Mouse (Mus musculus) cerebellum, adult 9-11 months (tissue): ENCODE data around the gene Ago3.

Experiments
- DNase-seq: peaks from one replicate; pipeline ENCODE4 v3.0.0; 2022

Gene Ago3

DNA sequence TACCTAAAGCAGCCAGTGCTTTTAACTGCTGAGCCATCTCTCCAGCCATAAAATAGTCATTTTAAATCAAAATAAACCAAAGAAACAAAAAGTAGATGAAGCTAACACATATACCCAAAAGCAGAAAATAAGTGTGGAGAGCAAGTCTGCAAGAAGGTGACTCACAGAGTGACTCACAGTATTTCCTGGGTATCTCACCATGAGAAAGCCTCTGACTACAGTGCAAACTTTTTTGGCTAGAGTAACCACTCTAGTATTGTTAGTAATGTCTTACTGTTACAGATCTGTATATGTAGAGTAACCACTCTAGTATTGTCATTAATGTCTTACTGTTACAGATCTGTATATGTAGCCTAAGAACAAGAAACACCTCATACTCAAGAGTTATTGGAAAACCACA lies 13.6 kb downstream of the Ago3 start:
- DNase-seq = no peak

DNA sequence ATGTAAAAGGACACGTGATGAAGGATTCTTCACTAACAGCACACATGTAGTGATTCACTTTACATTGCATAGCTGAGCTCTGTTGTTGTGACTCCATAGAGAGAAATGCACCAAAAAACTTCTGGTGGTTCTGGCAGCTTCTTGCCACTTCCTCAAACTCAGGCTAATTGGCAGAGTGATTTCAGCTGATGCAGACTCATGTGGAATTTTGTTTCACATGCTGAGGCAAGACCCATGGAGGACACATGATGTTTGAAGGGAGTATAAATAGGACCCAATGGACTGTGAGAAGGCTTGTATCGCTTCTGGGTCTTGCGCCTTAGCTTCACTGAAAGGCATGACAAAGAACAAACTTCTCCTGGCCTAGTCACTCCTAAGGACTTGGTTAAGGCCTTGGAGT lies 16.8 kb downstream of the Ago3 start:
- no peak for DNase-seq

DNA sequence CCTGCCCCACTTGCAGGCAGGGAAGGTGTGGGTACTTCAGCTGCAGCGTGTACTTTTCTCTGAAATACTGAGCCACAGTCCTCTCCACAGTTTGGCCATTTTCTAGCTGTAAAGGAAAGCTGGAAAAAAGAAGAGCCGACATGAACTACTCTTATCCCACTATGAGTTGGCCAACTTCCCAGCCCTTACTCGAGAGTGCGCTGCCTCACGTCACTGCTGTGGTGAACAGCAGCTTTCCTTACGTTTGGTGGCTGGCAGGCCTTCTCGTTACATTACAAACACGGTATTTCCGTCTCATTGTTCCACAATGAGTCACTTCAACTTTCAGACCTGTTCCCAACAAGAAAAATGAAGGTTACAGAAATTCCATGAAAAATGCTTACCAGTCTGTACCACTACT lies 57.9 kb downstream of the Ago3 start:
- DNase-seq = no peak

GRCm38 (mm10) chr4:126360069-126360468 lies 69.3 kb downstream of the Ago3 start:
- no peak for DNase-seq

- no peak for DNase-seq
Observed at GRCm38 (mm10) chr4:126343451-126343850, 85.9 kb downstream of the Ago3 start.

DNA sequence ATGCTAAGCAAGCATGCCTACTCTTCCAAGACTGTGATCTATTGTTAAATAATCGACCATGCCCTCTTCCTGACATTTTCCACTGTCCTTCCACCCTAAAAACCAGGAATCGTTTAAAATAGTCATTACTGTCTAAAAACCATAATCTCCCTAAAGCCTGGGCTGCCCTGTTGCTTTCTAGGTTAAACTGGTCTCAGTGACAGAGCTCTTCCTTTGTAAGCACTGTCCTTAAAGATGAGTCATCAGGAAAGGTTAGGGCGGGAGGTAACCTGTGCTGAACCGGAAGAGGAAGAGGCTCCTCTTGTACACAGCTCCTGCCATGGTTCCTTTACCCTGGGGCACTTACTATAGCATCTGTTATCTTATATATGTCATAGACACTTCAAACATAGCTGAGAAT lies 89.9 kb downstream of the Ago3 start:
- no peak for DNase-seq

DNA sequence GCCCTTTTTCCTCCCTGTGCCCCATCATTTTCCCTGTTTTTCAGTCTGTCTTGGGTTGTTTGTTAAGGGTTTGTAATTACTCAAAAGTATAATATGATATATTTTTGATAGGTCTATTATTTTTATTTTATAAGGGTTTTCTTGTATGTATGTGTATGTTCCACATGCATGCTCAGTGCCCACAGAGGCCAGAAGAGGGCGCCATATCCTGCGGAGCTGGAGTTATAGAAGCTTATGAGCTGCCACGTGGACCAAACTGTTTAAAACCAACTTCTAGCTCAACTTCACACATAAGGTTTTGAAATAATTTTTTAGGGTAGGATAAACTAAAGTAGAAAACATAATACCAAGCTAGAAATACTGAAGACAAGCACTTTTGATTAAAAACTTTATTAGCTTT lies 97.0 kb downstream of the Ago3 start:
- DNase-seq = no peak

DNA sequence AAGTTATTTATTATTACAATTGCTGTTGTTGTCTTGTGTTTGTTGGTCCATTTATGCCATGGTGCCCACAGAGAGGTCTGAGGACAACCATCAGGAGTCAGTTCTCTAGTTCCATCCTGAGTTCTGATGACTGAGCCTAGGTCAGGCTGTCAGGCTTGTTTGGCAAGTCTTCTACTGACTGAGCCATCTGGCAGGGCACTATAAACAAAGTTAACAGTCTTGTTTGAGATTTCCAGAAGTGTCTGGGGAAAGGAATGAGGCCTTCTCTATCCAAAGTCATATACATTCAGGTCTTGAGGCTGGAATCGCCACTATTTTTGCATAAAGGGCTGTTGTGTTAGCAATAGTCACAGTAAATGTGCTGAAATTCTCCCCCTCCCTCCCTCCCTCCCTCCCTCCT lies 97.6 kb downstream of the Ago3 start:
- no peak for DNase-seq

DNA sequence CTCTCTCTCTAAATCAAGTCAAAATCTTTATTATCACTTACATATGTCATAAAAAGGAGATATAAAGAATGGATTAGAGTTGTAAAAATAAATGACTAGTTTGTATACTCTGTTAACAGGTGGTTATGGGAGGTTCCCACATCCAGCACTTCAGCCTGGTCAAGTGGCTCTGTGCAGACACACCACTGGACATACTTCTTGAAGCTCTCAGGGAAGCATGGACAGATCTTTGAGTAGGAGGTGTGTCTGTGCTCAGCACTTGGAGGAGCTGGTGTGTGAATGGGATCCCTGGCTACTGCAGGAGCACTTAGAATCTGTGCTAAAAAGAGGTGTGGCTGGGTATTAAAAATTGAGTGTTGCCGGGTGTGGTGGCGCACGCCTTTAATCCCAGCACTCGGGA lies 99.1 kb downstream of the Ago3 start:
- DNase-seq = no peak

DNA sequence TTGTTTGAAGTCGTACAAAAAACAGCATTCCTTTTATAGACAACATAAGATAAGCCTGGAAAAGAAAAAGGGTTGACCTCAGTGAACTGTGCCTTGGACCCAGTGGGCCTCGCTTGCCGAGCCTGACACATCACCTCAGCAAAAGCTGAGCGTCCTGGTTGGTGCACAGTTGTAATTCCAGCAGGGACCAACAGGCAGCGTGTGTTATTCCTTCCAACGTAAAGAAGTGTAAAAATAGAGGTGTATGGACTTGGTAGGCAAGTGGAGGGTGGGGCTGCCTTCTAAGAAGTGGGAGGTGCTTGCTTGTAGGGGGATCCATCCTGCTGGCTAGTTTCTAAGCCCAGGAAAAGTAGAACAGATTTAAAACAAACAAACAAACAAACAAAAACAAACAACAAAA lies 103.3 kb downstream of the Ago3 start:
- DNase-seq = no peak

DNA sequence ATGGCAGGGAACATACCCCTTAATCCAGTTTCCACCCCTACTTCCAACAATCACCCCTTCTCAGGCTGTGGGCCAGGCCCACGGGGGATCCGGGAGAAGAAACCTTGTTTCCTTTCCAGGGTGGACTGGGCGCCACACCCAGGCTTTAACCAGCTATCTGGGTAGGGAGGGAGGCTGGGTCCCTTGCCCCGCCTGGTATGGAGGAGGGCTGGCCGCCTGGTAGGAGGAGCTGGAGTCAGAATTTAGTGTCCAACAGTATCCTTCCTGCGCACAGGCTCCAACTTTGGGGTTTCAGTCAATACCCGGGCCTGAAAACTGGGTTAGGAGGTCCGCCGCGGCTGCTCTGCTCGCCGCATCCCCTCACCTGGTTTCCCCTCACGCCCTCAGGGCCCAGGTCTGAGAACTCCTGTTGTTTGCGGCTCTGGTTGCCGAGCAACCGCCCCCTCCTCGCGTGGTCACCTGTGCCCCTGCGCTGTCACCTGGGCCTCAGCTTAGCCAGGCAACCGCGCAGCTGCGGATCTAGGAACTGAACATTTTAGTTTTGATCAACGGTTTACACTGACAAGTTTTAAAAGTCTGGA lies 104.0 kb downstream of the Ago3 start, which contains the start of gene Tekt2:
Gene Tekt2, minus strand, starts transcription at position 408 of the 581 bp plus-strand sequence.
- no peak for DNase-seq

- no peak for DNase-seq
Observed at GRCm38 (mm10) chr4:126324861-126325260, 104.5 kb downstream of the Ago3 start.

- DNase-seq = peak; percentile 58
Observed at GRCm38 (mm10) chr4:126322646-126323045, 106.7 kb downstream of the Ago3 start.

- DNase-seq = peak; percentile 71
Observed at GRCm38 (mm10) chr4:126321854-126322511, 107.4 kb downstream of the Ago3 start.

- DNase-seq = peak; percentile 97
Observed at GRCm38 (mm10) chr4:126321111-126321853, 108.1 kb downstream of the Ago3 start, which contains the start of gene Adprhl2. TSS of gene Adprhl2 (minus strand) at chr4:126321703.

DNA sequence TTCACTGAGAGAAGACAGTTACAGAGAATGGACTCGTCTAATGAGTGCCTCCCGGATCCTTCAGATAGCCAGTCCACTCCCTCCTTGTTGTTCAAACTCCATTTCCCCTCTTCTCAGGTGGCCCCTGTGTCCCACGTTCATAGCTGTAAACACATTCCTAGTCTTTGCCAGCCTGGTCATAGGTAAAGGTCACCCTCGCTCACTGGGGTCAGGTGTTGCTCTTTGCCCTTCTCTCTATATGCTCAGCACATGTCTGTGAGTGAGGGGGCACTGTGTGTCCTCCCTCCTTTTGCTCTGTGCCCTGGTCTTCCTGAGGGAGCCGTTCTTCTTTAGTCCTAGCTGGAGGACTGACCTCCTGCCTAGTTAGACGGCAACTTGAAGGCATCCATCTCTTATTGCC lies 109.5 kb downstream of the Ago3 start:
- no peak for DNase-seq

- DNase-seq = peak; percentile 40
Observed at GRCm38 (mm10) chr4:126316443-126317040, 112.8 kb downstream of the Ago3 start.

GRCm38 (mm10) chr4:126315931-126316330 lies 113.4 kb downstream of the Ago3 start:
- DNase-seq = peak; percentile 47

DNA sequence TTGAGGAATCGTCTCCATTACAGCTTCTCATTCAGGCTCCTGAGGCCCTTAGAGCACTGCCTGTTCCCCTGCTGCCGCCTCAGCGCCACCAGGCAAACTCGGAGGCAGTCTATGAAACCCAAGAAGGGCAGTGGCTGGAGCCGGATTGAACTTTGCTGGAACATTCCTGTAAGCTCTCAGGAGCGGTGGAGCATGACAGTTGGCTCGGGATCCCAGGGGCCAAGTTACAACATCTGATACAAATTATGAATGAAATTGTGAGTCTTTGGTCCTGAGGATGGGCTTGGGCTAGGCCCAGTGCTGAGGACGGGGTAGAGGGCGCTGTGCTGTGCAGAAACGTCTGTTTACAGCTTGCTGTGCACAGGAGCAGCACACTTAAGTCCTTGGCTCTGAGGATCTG lies 115.0 kb downstream of the Ago3 start:
- peak; percentile 13 for DNase-seq

GRCm38 (mm10) chr4:126313202-126313601 lies 116.2 kb downstream of the Ago3 start:
- no peak for DNase-seq

- DNase-seq = no peak
Observed at GRCm38 (mm10) chr4:126311566-126312200, 117.7 kb downstream of the Ago3 start.

GRCm38 (mm10) chr4:126310344-126310743 lies 119.0 kb downstream of the Ago3 start:
- DNase-seq = peak; percentile 49

DNA sequence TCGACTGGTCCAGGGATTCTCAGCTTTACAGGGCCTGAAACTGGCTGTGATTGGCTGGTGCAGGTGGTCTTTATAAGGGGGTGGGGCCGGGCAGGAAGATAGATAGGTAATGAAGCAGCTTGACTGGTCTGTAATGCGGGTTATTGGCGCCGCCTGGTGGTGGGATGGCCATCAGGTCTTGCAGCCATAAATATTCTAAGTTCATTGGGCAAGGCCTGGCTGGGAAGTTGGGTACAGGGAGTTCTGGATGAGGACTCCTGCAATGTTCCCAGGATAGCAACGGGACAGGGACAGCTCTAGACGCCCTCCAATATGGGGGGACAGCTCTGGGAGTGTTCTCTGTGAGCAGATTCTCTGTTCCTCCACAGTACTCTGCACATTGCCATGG lies 119.4 kb downstream of the Ago3 start:
- peak; percentile 91 for DNase-seq
